Comparison of ENCODE assay signal across 10 mouse cellular contexts in genomic region chr4:88680362-88680761, GRCm38 (mm10). TPM values are rescaled to one million over a fixed set of nuclear protein-coding genes. Genes with fewer than 3 reads are reported as not detected.
DNase-seq lines count a peak whose midpoint lies in the region; ATAC-seq and TF ChIP-seq lines count a peak whose summit lies in the region.
"Had no signal": no experiment of that assay in that cellular context is flagged by ENCODE, and none has a peak within 500 bp of the region (broad histone marks: within the 10 kb centered on the region; RNA-seq: fewer than 3 reads in every experiment).

No protein-coding gene starts in this region.

- no peak overlapping the region for H3K9ac ChIP-seq in heart, embryonic 11.5 days (ENCODE audit: low read depth, low read length)
- H3K9ac ChIP-seq: hindbrain, embryonic 15.5 days; midbrain, embryonic 12.5 days had no signal

- peak; percentile 25 for DNase-seq in kidney, adult 2 months
- no peak for DNase-seq in kidney, adult 18-20 months
- peak; percentile 11 for DNase-seq in urinary bladder, postnatal 14 days (ENCODE audit: low spot score)
- DNase-seq in urinary bladder, adult 2 months (ENCODE audit: low spot score) = no peak
- peak; percentile 12 for DNase-seq in embryo, embryonic 10 days (ENCODE audit: low spot score)
- peak; percentile 14 for DNase-seq in right cerebral cortex, postnatal 14 days
- no peak for DNase-seq in cerebellum, adult 11-12 months

- no peak overlapping the region for H3K27ac ChIP-seq in kidney, adult 2 months (ENCODE audit: insufficient read depth, low read depth, low read length)
- H3K27ac ChIP-seq in heart, embryonic 11.5 days (ENCODE audit: low read depth, low read length) = no peak overlapping the region
- H3K27ac ChIP-seq: hindbrain, embryonic 15.5 days; midbrain, embryonic 12.5 days had no signal

- H3K4me2 ChIP-seq in heart, embryonic 11.5 days = no peak overlapping the region
- H3K4me2 ChIP-seq: hindbrain, embryonic 15.5 days; midbrain, embryonic 12.5 days had no signal

- H3K4me1 ChIP-seq in kidney, adult 2 months (ENCODE audit: control insufficient read depth, insufficient read depth, low read length) = no peaks in the 10 kb centered on the region
- H3K4me1 ChIP-seq in heart, embryonic 11.5 days (ENCODE audit: control insufficient read depth, insufficient read depth, low read length) = no peaks in the 10 kb centered on the region
- H3K4me1 ChIP-seq: hindbrain, embryonic 15.5 days; midbrain, embryonic 12.5 days had no signal

- no peaks in the 10 kb centered on the region for H3K36me3 ChIP-seq in kidney, adult 2 months (ENCODE audit: control insufficient read depth, insufficient read depth, low read length)
- H3K36me3 ChIP-seq in heart, embryonic 11.5 days (ENCODE audit: control insufficient read depth, insufficient read depth, low read length) = no peaks in the 10 kb centered on the region
- H3K36me3 ChIP-seq: hindbrain, embryonic 15.5 days; midbrain, embryonic 12.5 days had no signal

- ATAC-seq in heart, embryonic 11.5 days (replicated peaks; ENCODE audit: insufficient number of reproducible peaks, low FRiP score, low TSS enrichment) = no peak

- H3K4me3 ChIP-seq in kidney, adult 2 months (ENCODE audit: insufficient read depth, low read depth, low read length) = no peak overlapping the region
- no peak overlapping the region for H3K4me3 ChIP-seq in heart, embryonic 11.5 days (ENCODE audit: low read depth, low read length)
- H3K4me3 ChIP-seq: hindbrain, embryonic 15.5 days; midbrain, embryonic 12.5 days had no signal

- H3K27me3 ChIP-seq in kidney, adult 2 months (replicated peaks; ENCODE audit: control insufficient read depth, insufficient read depth, low read length) = no peaks in the 10 kb centered on the region
- no peaks in the 10 kb centered on the region for H3K27me3 ChIP-seq in heart, embryonic 11.5 days (ENCODE audit: control insufficient read depth, insufficient read depth, low read length)
- H3K27me3 ChIP-seq: hindbrain, embryonic 15.5 days; midbrain, embryonic 12.5 days had no signal

- TF ChIP-seq CTCF in kidney, adult 2 months (conservative IDR thresholded peaks at IDR 0.05; ENCODE audit: insufficient read depth, insufficient read length, low read depth, low read length) = no peak

- WGBS in kidney, adult 2 months = 40% methylated on average over 8 of the region's 8 CpGs
- WGBS in heart, embryonic 11.5 days (ENCODE audit: insufficient replicate concordance) = 42% methylated on average over 8 of the region's 8 CpGs

- no peaks in the 10 kb centered on the region for H3K9me3 ChIP-seq in heart, embryonic 11.5 days (replicated peaks; ENCODE audit: control insufficient read depth, low read length)
- H3K9me3 ChIP-seq: hindbrain, embryonic 15.5 days; midbrain, embryonic 12.5 days had no signal

- TF ChIP-seq POLR2A in kidney, adult 2 months (IDR thresholded peaks at IDR 0.05; ENCODE audit: low read depth, low read length) = no peak

RNA-seq across cellular contexts. Expression of gene Ifna2, which starts 3.4 kb away (rescaled TPM):
- polyA plus RNA-seq in kidney, adult 2 months (2012; rRNA removed) = not detected in 2 replicates
- not detected in 2 replicates for polyA plus RNA-seq in urinary bladder, adult 2 months (2012; rRNA removed)
- not detected in 2 replicates for polyA plus RNA-seq in heart, embryonic 11.5 days (2014; fragmentation: Nextera tagmentation; extraction: Ambion mirVana)
- polyA plus RNA-seq: hindbrain, embryonic 15.5 days; midbrain, embryonic 12.5 days had no signal

RNA-seq across cellular contexts. Expression of gene Ifna16, which starts 3.6 kb away (rescaled TPM):
- not detected in 2 replicates for polyA plus RNA-seq in kidney, adult 2 months (2012; rRNA removed)
- not detected in 2 replicates for polyA plus RNA-seq in urinary bladder, adult 2 months (2012; rRNA removed)
- polyA plus RNA-seq in heart, embryonic 11.5 days (2014; fragmentation: Nextera tagmentation; extraction: Ambion mirVana) = not detected in 2 replicates
- polyA plus RNA-seq: hindbrain, embryonic 15.5 days; midbrain, embryonic 12.5 days had no signal

RNA-seq across cellular contexts. Expression of gene Ifnab, which starts 10.8 kb away (rescaled TPM):
- polyA plus RNA-seq in kidney, adult 2 months (2012; rRNA removed) = not detected in 2 replicates
- polyA plus RNA-seq in urinary bladder, adult 2 months (2012; rRNA removed) = not detected in 2 replicates
- polyA plus RNA-seq in heart, embryonic 11.5 days (2014; fragmentation: Nextera tagmentation; extraction: Ambion mirVana) = not detected in 2 replicates
- polyA plus RNA-seq: hindbrain, embryonic 15.5 days; midbrain, embryonic 12.5 days had no signal

RNA-seq across cellular contexts. Expression of gene Ifna13, which starts 36.1 kb away (rescaled TPM):
- not detected in 2 replicates for polyA plus RNA-seq in kidney, adult 2 months (2012; rRNA removed)
- not detected in 2 replicates for polyA plus RNA-seq in urinary bladder, adult 2 months (2012; rRNA removed)
- not detected in 2 replicates for polyA plus RNA-seq in heart, embryonic 11.5 days (2014; fragmentation: Nextera tagmentation; extraction: Ambion mirVana)
- polyA plus RNA-seq: hindbrain, embryonic 15.5 days; midbrain, embryonic 12.5 days had no signal

RNA-seq across cellular contexts. Expression of gene Gm26566, which starts 41.2 kb away (rescaled TPM):
- polyA plus RNA-seq in kidney, adult 2 months (2012; rRNA removed) = 0.26 and 0.34 TPM in 2 replicates
- polyA plus RNA-seq in urinary bladder, adult 2 months (2012; rRNA removed) = 0.25 and 0.66 TPM in 2 replicates
- polyA plus RNA-seq in heart, embryonic 11.5 days (2014; fragmentation: Nextera tagmentation; extraction: Ambion mirVana) = 0.63 and 0.87 TPM in 2 replicates

Comparison
In these comparisons a context has a peak if more than half of its experiments do, and no peak if none do; other contexts are left out.
1. DNase-seq: peak in kidney, adult 2 months (single experiment), urinary bladder, postnatal 14 days (single experiment), embryo, embryonic 10 days (single experiment) and right cerebral cortex, postnatal 14 days (single experiment); none in kidney, adult 18-20 months (single experiment), urinary bladder, adult 2 months (single experiment) and cerebellum, adult 11-12 months (single experiment).